Mouse (Mus musculus): ENCODE results near the gene Tldc2. TPM values are rescaled to one million over a fixed set of nuclear protein-coding genes. Genes with fewer than 3 reads are reported as not detected.

Tldc2 gene
- polyA plus RNA-seq, 1 experiment: 0.19 TPM

- no peak for DNase-seq (ENCODE audit: low spot score)
Observed at GRCm38 (mm10) chr2:157060557-157061305, 26.1 kb upstream of the Tldc2 start.

GRCm38 (mm10) chr2:157063241-157063700 is 23.6 kb upstream of the Tldc2 start:
- no peak for DNase-seq (ENCODE audit: low spot score)

GRCm38 (mm10) chr2:157064136-157064535 is 22.7 kb upstream of the Tldc2 start:
- no peak for DNase-seq (ENCODE audit: low spot score)

GRCm38 (mm10) chr2:157064978-157065878 is 21.6 kb upstream of the Tldc2 start:
- DNase-seq (ENCODE audit: low spot score): no peak

GRCm38 (mm10) chr2:157065879-157066226 is 21.0 kb upstream of the Tldc2 start:
- no peak for DNase-seq (ENCODE audit: low spot score)

- DNase-seq (ENCODE audit: low spot score): no peak
Observed at GRCm38 (mm10) chr2:157066731-157067430, 20.0 kb upstream of the Tldc2 start.

GRCm38 (mm10) chr2:157068701-157069354 is 18.0 kb upstream of the Tldc2 start:
- DNase-seq (ENCODE audit: low spot score): no peak

- no peak for DNase-seq (ENCODE audit: low spot score)
Observed at GRCm38 (mm10) chr2:157069355-157069735, 17.5 kb upstream of the Tldc2 start.

- DNase-seq (ENCODE audit: low spot score): no peak
Observed at GRCm38 (mm10) chr2:157069755-157070315, 17.0 kb upstream of the Tldc2 start.

- DNase-seq (ENCODE audit: low spot score): no peak
Observed at GRCm38 (mm10) chr2:157070365-157070764, 16.5 kb upstream of the Tldc2 start.

- DNase-seq (ENCODE audit: low spot score): no peak
Observed at GRCm38 (mm10) chr2:157071556-157071955, 15.3 kb upstream of the Tldc2 start.

GRCm38 (mm10) chr2:157072316-157072990 is 14.4 kb upstream of the Tldc2 start:
- DNase-seq (ENCODE audit: low spot score): no peak

GRCm38 (mm10) chr2:157073378-157074052 is 13.3 kb upstream of the Tldc2 start:
- DNase-seq (ENCODE audit: low spot score): no peak

GRCm38 (mm10) chr2:157074186-157074724 is 12.6 kb upstream of the Tldc2 start:
- no peak for DNase-seq (ENCODE audit: low spot score)

GRCm38 (mm10) chr2:157074772-157075171 is 12.1 kb upstream of the Tldc2 start:
- no peak for DNase-seq (ENCODE audit: low spot score)

- no peak for DNase-seq (ENCODE audit: low spot score)
Observed at GRCm38 (mm10) chr2:157075226-157075625, 11.6 kb upstream of the Tldc2 start.

GRCm38 (mm10) chr2:157075685-157076084 is 11.2 kb upstream of the Tldc2 start:
- no peak for DNase-seq (ENCODE audit: low spot score)

- no peak for DNase-seq (ENCODE audit: low spot score)
Observed at GRCm38 (mm10) chr2:157076585-157076984, 10.3 kb upstream of the Tldc2 start.

- no peak for DNase-seq (ENCODE audit: low spot score)
Observed at GRCm38 (mm10) chr2:157077160-157077559, 9.7 kb upstream of the Tldc2 start.

- no peak for DNase-seq (ENCODE audit: low spot score)
Observed at GRCm38 (mm10) chr2:157077641-157078058, 9.2 kb upstream of the Tldc2 start.

All from urinary bladder, adult 2 months (tissue).